Mouse (Mus musculus): ENCODE data around the gene Fmn2.

Gene Fmn2

GRCm38 (mm10) chr1:174781037-174781436 lies 279.4 kb downstream of the Fmn2 start:
- no peak for DNase-seq (ENCODE audit: low spot score)

DNA sequence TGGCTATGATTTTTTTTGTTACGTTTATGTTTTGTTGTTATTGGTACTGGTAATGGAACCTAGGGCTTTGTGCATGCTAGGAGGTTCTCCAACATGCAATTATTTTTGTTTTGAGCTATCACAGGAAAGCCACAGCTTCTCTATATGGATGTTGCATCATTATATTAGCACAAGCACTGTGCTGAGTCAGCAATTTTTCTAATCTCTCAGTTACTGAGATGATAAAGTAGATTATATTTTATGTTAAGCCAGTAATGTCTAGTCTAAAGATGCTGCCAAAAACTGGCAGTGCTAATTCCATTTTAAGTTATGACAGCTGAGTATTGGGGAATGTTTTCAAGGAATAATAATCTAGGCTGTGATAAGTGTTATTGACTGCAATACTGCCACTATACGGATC lies 287.0 kb downstream of the Fmn2 start:
- no peak for DNase-seq (ENCODE audit: low spot score)

DNA sequence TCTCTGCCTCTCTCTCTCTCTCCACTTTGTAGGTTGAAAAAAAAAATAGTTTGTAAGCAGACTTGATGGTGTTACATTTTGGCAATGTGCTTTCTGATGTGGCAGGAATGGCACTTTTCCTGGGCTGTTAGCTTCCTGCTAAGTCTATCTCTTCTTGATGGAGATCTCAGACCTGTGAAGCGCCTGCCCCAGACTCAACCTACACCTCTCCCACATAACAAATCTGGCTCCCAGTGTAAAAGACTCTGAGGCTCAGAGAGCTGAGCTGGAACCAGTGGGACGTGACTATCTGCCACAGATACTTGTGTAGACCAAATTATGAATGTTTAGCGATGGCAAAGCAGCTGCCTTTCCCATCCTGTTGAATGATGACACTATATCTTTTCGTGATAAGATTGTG lies 310.2 kb downstream of the Fmn2 start:
- DNase-seq (ENCODE audit: low spot score) = no peak

- DNase-seq (ENCODE audit: low spot score) = no peak
Measured at GRCm38 (mm10) chr1:174826562-174826961, 324.9 kb downstream of the Fmn2 start.

GRCm38 (mm10) chr1:174836861-174837260 lies 335.2 kb downstream of the Fmn2 start:
- no peak for DNase-seq (ENCODE audit: low spot score)

DNA sequence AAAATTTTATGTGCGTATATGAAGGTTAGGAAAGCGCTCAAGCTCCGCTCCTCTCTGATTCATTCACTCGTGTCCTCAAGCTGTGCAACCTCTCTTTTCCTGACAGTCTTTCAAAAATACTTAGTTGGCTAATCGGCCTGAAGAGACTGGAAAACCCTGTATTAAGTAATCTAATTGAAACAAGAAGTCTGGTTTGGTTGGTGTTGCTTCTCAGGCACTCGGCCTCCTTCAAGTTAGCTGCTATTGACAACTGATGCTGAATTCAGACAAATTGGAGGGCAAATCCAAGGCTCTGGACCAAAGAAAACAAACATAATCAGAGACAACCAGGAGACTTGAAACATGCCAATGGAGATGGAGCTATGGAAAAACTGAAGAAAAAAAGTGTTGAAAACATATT lies 343.2 kb downstream of the Fmn2 start:
- no peak for DNase-seq (ENCODE audit: low spot score)

GRCm38 (mm10) chr1:174856188-174856587 lies 354.6 kb downstream of the Fmn2 start:
- no peak for DNase-seq (ENCODE audit: low spot score)

DNA sequence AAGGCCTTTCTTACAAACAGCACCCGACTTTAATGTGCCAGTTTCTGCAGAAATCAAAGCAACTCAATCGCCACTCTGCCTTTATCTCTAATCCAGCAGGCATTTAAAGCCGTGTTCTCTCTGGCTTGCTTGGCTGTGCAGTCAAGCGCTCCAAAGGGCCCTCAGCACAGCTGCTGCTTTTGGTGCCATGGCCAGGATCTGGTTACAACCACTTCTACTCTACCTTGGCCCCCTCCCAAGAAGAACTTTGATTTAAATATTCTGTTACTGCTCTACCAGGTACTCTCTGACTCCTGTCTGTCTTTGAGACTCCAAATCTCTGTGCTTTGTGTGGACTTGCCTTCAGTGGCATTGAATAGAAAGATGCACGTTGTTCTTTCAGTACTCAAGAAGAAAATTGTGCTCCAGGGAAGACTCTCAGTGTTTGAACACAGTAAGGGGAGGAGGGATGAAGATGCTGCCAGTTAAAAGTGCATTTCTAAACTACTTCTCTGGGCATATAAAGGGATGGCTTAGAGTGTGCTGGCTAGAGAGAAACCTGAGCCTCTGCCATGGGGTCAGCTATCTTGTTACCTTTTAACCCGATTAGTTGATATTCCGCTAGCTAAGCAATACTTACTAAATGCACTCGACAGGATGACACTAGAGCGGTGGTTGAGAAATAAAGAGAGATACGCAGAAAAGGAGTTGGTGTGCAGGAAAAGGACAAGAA lies 358.9 kb downstream of the Fmn2 start:
- DNase-seq (ENCODE audit: low spot score) = no peak
